Mouse (Mus musculus): Measurements from ENCODE around the gene Adi1. TPM values are rescaled to one million over a fixed set of nuclear protein-coding genes. Genes with fewer than 3 reads are reported as not detected.
A peak's percentile ranks its signal among the peaks of the same experiment; 100 is the strongest.

Gene Adi1
- 40.3 and 46.3 TPM in 2 replicates for polyA plus RNA-seq (2016; fragmentation: Nextera tagmentation; extraction: Ambion mirVana)

GRCm38 (mm10) chr12:28675121-28675924 is at the start of gene Adi1:
Gene Adi1, plus strand, starts transcription at chr12:28675231.
- peak; percentile 97 for ATAC-seq (ENCODE audit: low FRiP score)

GRCm38 (mm10) chr12:28625407-28625806 is 49.6 kb upstream of the Adi1 start:
- Histone ChIP-seq H3K4me2 (replicated peaks) (no peak overlapping the region), H3K9ac (no peak overlapping the region), H3K27ac (no peak overlapping the region), H3K4me1 (peaks cover 12% of the 10 kb centered on the region; the same call in 1 of the 2 replicates), H3K27me3 (no peaks in the 10 kb centered on the region), H3K9me3 (replicated peaks) (no peaks in the 10 kb centered on the region), H3K36me3 (peaks cover 24% of the 10 kb centered on the region), H3K4me3 (no peak overlapping the region)
- no peak for ATAC-seq (ENCODE audit: low FRiP score)
- WGBS, result 89% methylated on average over 7 of the region's 7 CpGs

More at GRCm38 (mm10) chr12:28675121-28675924, at the start of gene Adi1:
- H3K27ac ChIP-seq, result peak within 1 kb of the TSS; percentile 94
- H3K4me2 ChIP-seq (replicated peaks), result peak within 1 kb of the TSS; percentile 56
- WGBS, result 3% methylated on average over 53 of the region's 53 CpGs
- H3K27me3 ChIP-seq, result no peaks in the 10 kb centered on the region
- H3K4me1 ChIP-seq, result peaks cover 13% of the 10 kb centered on the region
- H3K4me3 ChIP-seq, result peak within 1 kb of the TSS; percentile 44
- peak within 1 kb of the TSS; percentile 63 for H3K9ac ChIP-seq
- H3K36me3 ChIP-seq, result 0 out of 2 replicates have a peak, but pooled peaks cover 5% of the 10 kb centered on the region
- H3K9me3 ChIP-seq (replicated peaks), result no peaks in the 10 kb centered on the region

- WGBS, result 82% methylated on average over 4 of the region's 4 CpGs
- Histone ChIP-seq H3K36me3 (peaks cover 41% of the 10 kb centered on the region), H3K9ac (no peak overlapping the region), H3K27me3 (no peaks in the 10 kb centered on the region), H3K4me2 (replicated peaks) (no peak overlapping the region), H3K9me3 (replicated peaks) (no peaks in the 10 kb centered on the region), H3K4me1 (peaks cover 4% of the 10 kb centered on the region; the same call in 1 of the 2 replicates), H3K27ac (no peak overlapping the region), H3K4me3 (no peak overlapping the region)
- ATAC-seq (ENCODE audit: low FRiP score), result no peak
These were observed 47.9 kb upstream of the Adi1 start for GRCm38 (mm10) chr12:28627092-28627491.

GRCm38 (mm10) chr12:28628436-28628835 is 46.6 kb upstream of the Adi1 start:
- 92% methylated on average over 2 of the region's 2 CpGs for WGBS
- no peak overlapping the region for H3K27ac ChIP-seq
- H3K36me3 ChIP-seq, result peaks cover 54% of the 10 kb centered on the region
- no peak for ATAC-seq (ENCODE audit: low FRiP score)
- no peak overlapping the region for H3K9ac ChIP-seq
- no peak overlapping the region for H3K4me2 ChIP-seq (replicated peaks)
- H3K4me3 ChIP-seq, result no peak overlapping the region
- H3K27me3 ChIP-seq, result no peaks in the 10 kb centered on the region
- 0 out of 2 replicates have a peak, but pooled peaks cover 3% of the 10 kb centered on the region for H3K4me1 ChIP-seq
- H3K9me3 ChIP-seq (replicated peaks), result no peaks in the 10 kb centered on the region

- Histone ChIP-seq H3K27ac (peak overlapping the region; percentile 80), H3K4me3 (peak overlapping the region; percentile 91), H3K4me2 (replicated peaks) (peak overlapping the region; percentile 58), H3K9me3 (replicated peaks) (no peaks in the 10 kb centered on the region), H3K27me3 (no peaks in the 10 kb centered on the region), H3K36me3 (peaks cover 43% of the 10 kb centered on the region), H3K4me1 (peaks cover 14% of the 10 kb centered on the region), H3K9ac (peak overlapping the region; percentile 99)
- ATAC-seq (ENCODE audit: low FRiP score), result peak; percentile 54
- under 1% methylated on average over 23 of the region's 23 CpGs for WGBS
These were observed 39.9 kb upstream of the Adi1 start for GRCm38 (mm10) chr12:28635058-28635534.

GRCm38 (mm10) chr12:28635535-28636476 is 39.2 kb upstream of the Adi1 start, which contains the start of gene Rps7:
Gene Rps7, minus strand, starts transcription at chr12:28635953.
- no peaks in the 10 kb centered on the region for H3K9me3 ChIP-seq (replicated peaks)
- 5% methylated on average over 69 of the region's 69 CpGs for WGBS
- peak within 1 kb of the TSS; percentile 58 for H3K4me2 ChIP-seq (replicated peaks)
- H3K27me3 ChIP-seq, result no peaks in the 10 kb centered on the region
- H3K27ac ChIP-seq, result peak within 1 kb of the TSS; percentile 80
- peak; percentile 97 for ATAC-seq (ENCODE audit: low FRiP score)
- peaks cover 36% of the 10 kb centered on the region for H3K36me3 ChIP-seq
- peaks cover 14% of the 10 kb centered on the region for H3K4me1 ChIP-seq
- H3K9ac ChIP-seq, result peak within 1 kb of the TSS; percentile 99
- peak within 1 kb of the TSS; percentile 91 for H3K4me3 ChIP-seq

GRCm38 (mm10) chr12:28636543-28636942 is 38.5 kb upstream of the Adi1 start:
- peaks cover 29% of the 10 kb centered on the region for H3K36me3 ChIP-seq
- peak overlapping the region; percentile 91 for H3K4me3 ChIP-seq
- no peak overlapping the region for H3K27ac ChIP-seq
- WGBS, result 92% methylated on average over 6 of the region's 6 CpGs
- no peaks in the 10 kb centered on the region for H3K27me3 ChIP-seq
- peaks cover 14% of the 10 kb centered on the region for H3K4me1 ChIP-seq
- H3K9ac ChIP-seq, result no peak overlapping the region
- peak overlapping the region; percentile 53 for H3K4me2 ChIP-seq (replicated peaks)
- H3K9me3 ChIP-seq (replicated peaks), result no peaks in the 10 kb centered on the region
- ATAC-seq (ENCODE audit: low FRiP score), result no peak

GRCm38 (mm10) chr12:28638778-28639177 is 36.3 kb upstream of the Adi1 start:
- H3K4me2 ChIP-seq (replicated peaks), result no peak overlapping the region
- ATAC-seq (ENCODE audit: low FRiP score), result no peak
- no peaks in the 10 kb centered on the region for H3K9me3 ChIP-seq (replicated peaks)
- 65% methylated on average over 2 of the region's 2 CpGs for WGBS
- peaks cover 7% of the 10 kb centered on the region for H3K36me3 ChIP-seq
- peaks cover 11% of the 10 kb centered on the region for H3K4me1 ChIP-seq
- H3K27me3 ChIP-seq, result no peaks in the 10 kb centered on the region
- H3K4me3 ChIP-seq, result no peak overlapping the region
- H3K9ac ChIP-seq, result no peak overlapping the region
- no peak overlapping the region for H3K27ac ChIP-seq

- peak within 1 kb of the TSS; percentile 74 for H3K9ac ChIP-seq
- peak within 1 kb of the TSS; percentile 79 for H3K4me3 ChIP-seq
- peak; percentile 93 for ATAC-seq (ENCODE audit: low FRiP score)
- H3K27ac ChIP-seq, result peak within 1 kb of the TSS; percentile 81
- H3K9me3 ChIP-seq (replicated peaks), result no peaks in the 10 kb centered on the region
- peak within 1 kb of the TSS; percentile 67 for H3K4me2 ChIP-seq (replicated peaks)
- H3K27me3 ChIP-seq, result no peaks in the 10 kb centered on the region; the same call in 1 of the 2 replicates
- WGBS, result 2% methylated on average over 52 of the region's 52 CpGs
- peaks cover 6% of the 10 kb centered on the region for H3K36me3 ChIP-seq
- H3K4me1 ChIP-seq, result peaks cover 11% of the 10 kb centered on the region
These were observed 25.6 kb upstream of the Adi1 start, which contains the start of gene Rnaseh1 for GRCm38 (mm10) chr12:28649141-28650110. Gene Rnaseh1, plus strand, starts transcription at chr12:28649602.

- Histone ChIP-seq H3K4me2 (replicated peaks) (no peak overlapping the region), H3K9me3 (replicated peaks) (no peaks in the 10 kb centered on the region), H3K27me3 (no peaks in the 10 kb centered on the region), H3K4me3 (no peak overlapping the region), H3K4me1 (no peaks in the 10 kb centered on the region), H3K9ac (no peak overlapping the region), H3K27ac (no peak overlapping the region), H3K36me3 (peaks cover 38% of the 10 kb centered on the region)
- no peak for ATAC-seq (ENCODE audit: low FRiP score)
- 83% methylated on average over 4 of the region's 4 CpGs for WGBS
These were observed 12.4 kb upstream of the Adi1 start for GRCm38 (mm10) chr12:28662628-28663027.

- 76% methylated on average over 4 of the region's 4 CpGs for WGBS
- Histone ChIP-seq H3K36me3 (0 out of 2 replicates have a peak, but pooled peaks cover 6% of the 10 kb centered on the region), H3K27ac (no peak overlapping the region), H3K4me3 (no peak overlapping the region), H3K4me2 (replicated peaks) (no peak overlapping the region), H3K27me3 (no peaks in the 10 kb centered on the region), H3K9me3 (replicated peaks) (no peaks in the 10 kb centered on the region), H3K4me1 (no peaks in the 10 kb centered on the region), H3K9ac (no peak overlapping the region)
- no peak for ATAC-seq (ENCODE audit: low FRiP score)
These were observed 8.3 kb upstream of the Adi1 start for GRCm38 (mm10) chr12:28666734-28667133.
